In genomic region chr8:64733271-64733943, GRCm38 (mm10) we compare ENCODE assay signal across 8 mouse cellular contexts. TPM values are rescaled to one million over a fixed set of nuclear protein-coding genes. Genes with fewer than 3 reads are reported as not detected.
DNase-seq lines count a peak whose midpoint lies in the region; ATAC-seq lines count a peak whose summit lies in the region.

Gene Msmo1, minus strand, starts transcription at chr8:64733792.

- DNase-seq in adipocyte (ENCODE audit: low spot score) = peak; percentile 99
- DNase-seq in embryo, embryonic 10 days (ENCODE audit: low spot score) = peak; percentile 99
- DNase-seq in gastrocnemius, postnatal 14 days = peak; percentile 97
- peak; percentile 97 to 98 for DNase-seq in left cerebral cortex, postnatal 10 days (ENCODE audit: extremely low spot score in 1 of 2, low spot score in 2 of 2)
- peak; percentile 99 for DNase-seq in right cerebral cortex, postnatal 25 days
- DNase-seq in urinary bladder, postnatal 4 days (ENCODE audit: low spot score in 2 of 2) = peak; percentile 96

- intact Hi-C loops in gastrocnemius, postnatal 14 days (cut with DNase I; ENCODE audit: low total_unique reads) = no loop called here
- intact Hi-C loops in left cerebral cortex, postnatal 10 days (cut with DNase I) = no loop called here

- ATAC-seq in inflammation-experienced regulatory T-cells, adult 6 months = peak; percentile 97
- ATAC-seq in megakaryocyte-erythroid progenitor cell, adult 5-6 weeks (replicated peaks; ENCODE audit: low FRiP score, low TSS enrichment, poor library complexity, severe bottlenecking) = peak; percentile 99

RNA-seq across cellular contexts. Expression of gene Msmo1, which starts in this region (rescaled TPM):
- 1 to 10 TPM; 2.7 to 7.0 TPM for total RNA-seq in gastrocnemius, postnatal 14 days (2021)
- 10 to 100 TPM; 54.9 to 71.7 (median 56.8) TPM for polyA plus RNA-seq in inflammation-experienced regulatory T-cells, adult 6 months (2017; shearing (Covaris generic))
- 100 to 1,000 TPM; 118 to 119 TPM for total RNA-seq in left cerebral cortex, postnatal 10 days (2021)
- total RNA-seq in megakaryocyte-erythroid progenitor cell, adult 5-6 weeks (2014; fragmentation: Nextera tagmentation) = 11.6 and 16.3 TPM in 2 replicates
- 48.3 and 69.4 TPM in 2 replicates for total RNA-seq in megakaryocyte-erythroid progenitor cell, adult 5-6 weeks (2017)

Comparison
In these comparisons a context has a peak if more than half of its experiments do, and no peak if none do; other contexts are left out.
1. Peak in every context shown above with its lines: DNase-seq and ATAC-seq.